Mouse (Mus musculus) limb, embryonic 15.5 days (tissue): ENCODE data around the gene Gm9918. TPM values are rescaled to one million over a fixed set of nuclear protein-coding genes. Genes with fewer than 3 reads are reported as not detected.

ENCODE experiments used
- polyA plus RNA-seq: library from polyadenylated mRNA; unstranded; fragments of >200 nt; fragmentation: Nextera tagmentation; extraction: Ambion mirVana; gene quantifications from 2 replicates; pipeline ENCODE4 v1.2.1, GENCODE M21; 2015

Gm9918 gene
- polyA plus RNA-seq, 1 experiment from 2014 or later, result 0.79 TPM

Other genes with a start within 250 kb of the Gm9918 start
- 39.0 and 44.4 TPM in 2 replicates for gene Krt18, start 242.4 kb upstream of the Gm9918 start, polyA plus RNA-seq
- gene Eif4b, start 196.8 kb upstream of the Gm9918 start, polyA plus RNA-seq, result 103 and 111 TPM in 2 replicates
- gene Tns2, start 170.2 kb upstream of the Gm9918 start, polyA plus RNA-seq, result 47.5 and 48.6 TPM in 2 replicates
- gene Spryd3, start 134.3 kb upstream of the Gm9918 start, polyA plus RNA-seq, result 33.4 and 35.4 TPM in 2 replicates
- gene Igfbp6, start 126.2 kb upstream of the Gm9918 start, polyA plus RNA-seq, result 17.5 and 24.6 TPM in 2 replicates
- 0.61 and 0.81 TPM in 2 replicates for gene Soat2, start 120.0 kb upstream of the Gm9918 start, polyA plus RNA-seq
- gene Zfp740, start 67.3 kb upstream of the Gm9918 start, polyA plus RNA-seq, result 51.9 and 59.9 TPM in 2 replicates
- gene Csad, start 65.8 kb upstream of the Gm9918 start, polyA plus RNA-seq, result 80.3 and 81.8 TPM in 2 replicates
- gene Itgb7, start 38.6 kb upstream of the Gm9918 start, polyA plus RNA-seq, result 6.3 and 6.6 TPM in 2 replicates
- gene Rarg, start 13.0 kb upstream of the Gm9918 start, polyA plus RNA-seq, result 120 and 128 TPM in 2 replicates
- 100.0 and 103 TPM in 2 replicates for gene Mfsd5, start 8.9 kb downstream of the Gm9918 start, polyA plus RNA-seq
- gene Espl1, start 25.7 kb downstream of the Gm9918 start, polyA plus RNA-seq, result 17.7 and 19.5 TPM in 2 replicates
- 314 and 380 TPM in 2 replicates for gene Pfdn5, start 55.6 kb downstream of the Gm9918 start, polyA plus RNA-seq
- gene Myg1, start 61.1 kb downstream of the Gm9918 start, polyA plus RNA-seq, result 81.8 and 86.3 TPM in 2 replicates
- gene Aaas, start 80.2 kb downstream of the Gm9918 start, polyA plus RNA-seq, result 61.3 and 62.0 TPM in 2 replicates
- gene Sp7, start 96.6 kb downstream of the Gm9918 start, polyA plus RNA-seq, result 12.6 and 18.1 TPM in 2 replicates
- gene Sp1, start 135.6 kb downstream of the Gm9918 start, polyA plus RNA-seq, result 9.3 and 11.1 TPM in 2 replicates
- gene Amhr2, start 174.8 kb downstream of the Gm9918 start, polyA plus RNA-seq, result 1.0 and 2.6 TPM in 2 replicates
- 72.0 and 78.8 TPM in 2 replicates for gene Prr13, start 188.5 kb downstream of the Gm9918 start, polyA plus RNA-seq
- gene Pcbp2, start 200.0 kb downstream of the Gm9918 start, polyA plus RNA-seq, result 201 and 221 TPM in 2 replicates
- gene Gm10337, start 233.2 kb downstream of the Gm9918 start, polyA plus RNA-seq, result 3.6 and 7.7 TPM in 2 replicates
- gene Map3k12, start 246.5 kb downstream of the Gm9918 start, polyA plus RNA-seq, result 16.7 and 17.9 TPM in 2 replicates
- 81.0 and 88.5 TPM in 2 replicates for gene Tarbp2, start 247.6 kb downstream of the Gm9918 start, polyA plus RNA-seq